Mouse (Mus musculus): ENCODE data around the gene Creg2. TPM values are rescaled to one million over a fixed set of nuclear protein-coding genes. Genes with fewer than 3 reads are reported as not detected.

Creg2 gene
- 0.07 and 0.09 TPM in 2 replicates for total RNA-seq (2023)

GRCm38 (mm10) chr1:39651241-39651548 lies at the start of gene Creg2:
Gene Creg2, minus strand, starts transcription at chr1:39651474.

DNA sequence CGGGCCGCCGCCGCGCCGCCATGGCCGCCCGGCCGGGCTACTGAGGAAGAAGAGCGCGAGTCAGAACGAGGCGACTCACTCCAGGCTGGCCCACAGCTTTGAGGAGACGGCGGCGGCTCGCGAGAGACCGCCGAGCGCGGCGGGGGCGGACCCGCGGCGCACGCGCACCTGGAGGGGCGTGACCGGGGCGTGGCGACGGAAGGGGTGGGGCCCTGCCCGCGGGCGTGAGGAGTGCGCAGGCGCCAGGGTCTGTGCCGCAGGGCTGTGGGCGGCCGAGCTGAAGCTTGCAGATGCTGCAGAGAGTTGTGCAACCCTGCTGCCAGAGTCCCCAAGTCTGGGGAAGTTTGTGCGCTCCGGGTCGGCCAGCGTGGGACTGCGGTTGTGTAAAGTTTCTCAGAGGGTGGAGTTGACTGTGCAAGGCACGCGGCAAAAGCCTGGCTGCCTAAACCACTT lies 74.0 kb downstream of the Creg2 start, which contains the start of gene Rnf149:
Gene Rnf149 (minus strand): TSS at position 153 of the 453 bp plus-strand sequence.

Other genes starting within 250 kb of the Creg2 start
- gene Tbc1d8, start 172.7 kb downstream of the Creg2 start, total RNA-seq (2023), result 130 and 163 TPM in 2 replicates
- gene Cnot11, start 116.5 kb downstream of the Creg2 start, total RNA-seq (2023), result 17.7 and 21.0 TPM in 2 replicates
- gene Rnf149, start 74.1 kb downstream of the Creg2 start, total RNA-seq (2023), result 300 and 433 TPM in 2 replicates
- gene Rfx8, start 69.5 kb upstream of the Creg2 start, total RNA-seq (2023), result not detected in 2 replicates
- not detected in 2 replicates for gene Gm3646, start 153.9 kb upstream of the Creg2 start, total RNA-seq (2023)
- gene Map4k4, start 249.4 kb upstream of the Creg2 start, total RNA-seq (2023), result 250 and 294 TPM in 2 replicates

Measured in neutrophil, adult 65 days (primary cell).